Mouse (Mus musculus) 3T3-L1 (cell line): ENCODE results near the gene Rnf168.

ENCODE experiments used
- DNase-seq: peaks from one replicate; pipeline ENCODE4 v3.0.0-alpha.2; 2015; ENCODE audit warnings: low read depth, low spot score

Rnf168 gene

DNA sequence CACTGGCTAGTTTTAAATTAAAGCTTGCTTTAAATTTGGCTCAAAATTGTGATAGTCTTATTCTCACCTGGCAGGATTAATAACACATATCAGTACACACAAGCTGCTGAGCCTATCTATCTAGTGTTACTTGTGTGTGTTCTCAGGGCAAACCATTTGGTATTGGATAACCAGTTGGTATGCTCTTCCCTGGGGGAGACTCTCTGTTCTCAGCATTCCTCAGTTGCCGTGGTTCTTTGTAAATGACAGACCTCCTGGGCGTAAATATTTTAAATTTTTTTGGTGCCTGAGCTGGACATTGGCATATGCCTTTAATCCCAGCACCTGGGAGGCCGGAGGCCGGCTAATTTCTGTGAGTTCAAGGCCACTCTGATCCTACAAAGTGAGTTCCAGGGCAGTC, 35.6 kb downstream of the Rnf168 start:
- DNase-seq = peak; percentile 41

DNA sequence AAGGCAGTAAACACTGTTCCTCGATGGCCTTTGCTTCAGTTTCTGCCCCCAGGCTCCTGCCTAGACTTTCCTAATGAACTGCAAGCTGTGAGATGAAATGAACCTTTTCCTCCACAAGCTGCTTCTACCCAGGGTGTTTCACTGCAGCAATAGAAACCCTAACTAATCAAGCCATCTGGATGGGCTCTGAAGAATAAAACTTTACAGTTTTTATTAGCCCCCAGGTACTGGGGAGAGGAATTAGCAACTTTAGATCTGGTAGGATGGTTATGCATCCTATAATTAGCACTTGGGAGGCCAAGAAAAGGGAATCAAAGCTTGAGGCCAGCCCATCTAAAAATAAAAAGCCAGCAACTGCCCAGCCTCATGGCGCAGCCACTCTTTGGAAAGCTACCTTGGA, 39.3 kb downstream of the Rnf168 start:
- no peak for DNase-seq

DNA sequence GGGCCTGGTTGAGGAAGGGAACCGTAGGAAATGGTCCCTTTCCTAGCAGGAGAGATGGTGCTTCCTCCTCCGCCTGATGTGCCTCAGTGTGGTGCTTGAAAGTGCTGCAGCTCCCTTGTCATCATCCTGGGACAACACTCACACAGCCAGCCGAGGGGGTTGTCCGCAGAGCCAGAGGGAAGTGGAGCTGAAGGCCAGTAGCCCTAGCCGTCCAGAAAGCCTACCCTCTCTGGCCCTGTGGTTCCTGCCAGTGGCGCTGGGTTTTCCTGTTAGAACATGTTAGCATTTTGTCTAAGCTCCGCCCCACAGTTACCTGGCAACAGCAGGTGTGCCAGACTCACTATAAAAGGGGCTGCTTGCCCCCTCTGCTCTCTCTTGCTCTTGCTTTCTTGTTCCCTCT, 46.7 kb downstream of the Rnf168 start:
- DNase-seq = no peak

DNA sequence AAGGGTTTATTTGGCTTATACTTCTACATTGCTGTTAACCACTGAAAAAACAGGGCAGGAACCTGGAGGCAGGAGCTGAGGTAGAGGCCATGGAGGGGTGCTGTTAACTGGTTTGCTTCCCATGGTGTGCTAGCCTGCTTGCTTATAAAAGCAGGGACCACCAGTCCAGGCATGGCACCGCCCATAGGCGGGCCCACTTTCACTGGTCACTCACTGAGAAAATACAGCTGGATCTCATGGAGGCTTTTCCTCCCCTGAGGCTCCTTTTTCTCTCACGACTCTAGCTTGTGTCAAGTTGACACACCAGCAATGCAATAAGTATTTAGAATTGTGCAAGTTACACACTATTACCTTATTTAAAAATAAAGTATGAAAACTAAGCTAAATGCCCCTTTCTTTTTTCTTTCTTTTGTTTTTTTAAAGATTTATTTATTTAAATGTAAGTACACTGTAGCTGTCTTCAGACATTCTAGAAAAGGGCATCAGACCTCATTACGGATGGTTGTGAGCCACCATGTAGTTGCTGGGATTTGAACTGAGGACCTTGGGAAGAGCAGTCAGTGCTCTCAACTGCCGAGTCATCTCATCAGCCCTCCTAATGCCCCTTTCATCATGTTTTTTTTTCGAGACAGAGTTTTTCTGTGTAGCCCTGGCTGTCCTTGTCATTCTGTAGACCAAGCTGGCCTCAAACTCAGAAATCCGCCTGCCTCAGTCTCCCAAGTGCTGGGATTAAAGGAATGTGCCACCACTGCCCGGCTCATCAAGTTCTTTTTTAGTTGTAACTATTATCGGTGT, 53.8 kb downstream of the Rnf168 start:
- no peak for DNase-seq

DNA sequence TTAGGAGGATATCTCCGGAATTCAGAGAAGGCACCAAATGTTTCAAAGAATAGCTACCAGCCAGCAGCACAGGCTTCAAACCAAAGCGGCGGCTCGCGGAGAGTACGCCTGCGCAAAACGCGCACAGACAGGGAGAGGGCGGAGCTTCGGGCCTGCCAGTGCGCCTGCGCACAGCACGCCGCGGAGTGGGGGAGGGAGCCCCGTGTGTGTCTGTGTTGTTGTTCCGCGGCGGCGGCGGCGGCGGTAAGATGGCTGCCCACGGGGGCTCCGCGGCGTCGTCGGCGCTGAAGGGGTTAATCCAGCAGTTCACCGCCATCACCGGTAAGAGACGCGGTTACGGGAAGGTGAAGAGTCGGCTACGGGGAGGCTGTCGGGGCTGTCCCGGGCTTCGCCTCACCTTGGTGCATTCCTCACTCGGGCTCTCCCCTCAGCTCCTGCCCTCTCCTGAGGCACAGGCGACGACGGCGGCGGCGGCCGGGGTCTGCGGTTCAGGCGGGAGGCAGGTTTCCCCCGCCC, 54.8 kb downstream of the Rnf168 start, which contains the start of gene Ubxn7:
Ubxn7 (plus strand) TSS at position 218 of the 516 bp plus-strand sequence.
- DNase-seq = peak; percentile 96

DNA sequence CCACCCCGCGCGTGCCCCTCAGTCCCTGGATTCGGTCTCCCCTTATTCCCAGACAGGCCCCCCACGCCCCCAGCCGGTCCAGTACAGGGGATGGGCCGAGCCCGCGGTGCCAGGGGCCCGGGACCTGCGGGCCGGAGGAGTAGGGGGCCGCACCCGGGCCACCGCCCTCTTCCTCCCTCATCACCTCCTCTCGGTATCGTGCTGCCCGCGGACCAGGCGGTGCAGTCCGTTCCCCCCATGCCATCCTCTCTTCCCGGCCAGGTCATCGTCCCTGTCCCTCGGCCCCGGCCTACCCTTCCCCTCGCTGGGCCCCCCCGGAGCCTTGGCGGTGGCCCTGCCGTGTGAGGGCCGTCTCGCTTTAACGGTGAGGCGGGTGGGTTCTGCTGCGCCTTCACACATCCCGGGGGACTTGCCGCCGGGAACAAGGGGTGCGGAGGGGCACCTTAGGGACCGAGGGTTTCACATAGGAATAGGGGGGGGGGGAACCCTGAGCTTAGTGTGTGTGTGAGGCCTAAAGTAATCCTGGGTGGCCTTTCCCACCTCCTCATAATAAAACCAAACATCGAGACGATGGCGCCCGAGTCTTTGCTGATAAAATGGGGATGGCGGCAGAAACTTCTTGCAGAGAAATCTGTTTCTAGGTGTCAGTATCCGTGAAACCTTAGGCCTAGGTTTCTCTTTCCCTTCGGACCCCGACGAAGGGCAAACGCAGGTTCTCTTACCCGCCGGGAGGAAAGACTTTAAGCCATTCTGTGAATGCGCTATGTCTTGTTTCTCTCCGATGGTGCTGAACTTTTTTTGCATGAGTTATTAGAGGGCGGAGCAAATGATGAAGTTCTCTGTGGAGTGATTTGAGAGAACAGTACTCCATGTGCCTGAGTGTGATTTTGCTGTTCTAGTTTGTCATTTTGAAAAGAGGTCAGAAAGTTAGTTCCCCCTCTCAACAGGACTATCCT, 55.6 kb downstream of the Rnf168 start:
- peak; percentile 87 for DNase-seq

DNA sequence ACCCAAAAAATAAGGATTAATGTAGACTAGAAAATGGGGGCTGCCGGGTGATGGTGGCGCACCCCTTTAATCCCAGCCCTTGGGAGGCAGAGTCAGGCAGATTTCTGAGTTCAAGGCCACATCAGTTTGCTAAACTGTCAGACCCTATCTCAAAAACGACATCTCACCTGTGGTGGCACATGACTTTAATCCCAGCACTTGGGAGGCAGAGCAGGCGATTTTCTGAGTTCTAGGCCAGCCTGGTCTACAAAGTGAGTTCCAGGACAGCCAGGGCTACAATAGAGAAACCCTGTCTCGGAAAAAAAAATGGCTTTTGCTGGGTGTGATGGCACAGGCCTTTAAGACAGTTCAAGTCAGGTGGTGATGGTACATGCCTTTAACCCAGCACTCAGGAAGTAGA, 57.9 kb downstream of the Rnf168 start:
- no peak for DNase-seq

DNA sequence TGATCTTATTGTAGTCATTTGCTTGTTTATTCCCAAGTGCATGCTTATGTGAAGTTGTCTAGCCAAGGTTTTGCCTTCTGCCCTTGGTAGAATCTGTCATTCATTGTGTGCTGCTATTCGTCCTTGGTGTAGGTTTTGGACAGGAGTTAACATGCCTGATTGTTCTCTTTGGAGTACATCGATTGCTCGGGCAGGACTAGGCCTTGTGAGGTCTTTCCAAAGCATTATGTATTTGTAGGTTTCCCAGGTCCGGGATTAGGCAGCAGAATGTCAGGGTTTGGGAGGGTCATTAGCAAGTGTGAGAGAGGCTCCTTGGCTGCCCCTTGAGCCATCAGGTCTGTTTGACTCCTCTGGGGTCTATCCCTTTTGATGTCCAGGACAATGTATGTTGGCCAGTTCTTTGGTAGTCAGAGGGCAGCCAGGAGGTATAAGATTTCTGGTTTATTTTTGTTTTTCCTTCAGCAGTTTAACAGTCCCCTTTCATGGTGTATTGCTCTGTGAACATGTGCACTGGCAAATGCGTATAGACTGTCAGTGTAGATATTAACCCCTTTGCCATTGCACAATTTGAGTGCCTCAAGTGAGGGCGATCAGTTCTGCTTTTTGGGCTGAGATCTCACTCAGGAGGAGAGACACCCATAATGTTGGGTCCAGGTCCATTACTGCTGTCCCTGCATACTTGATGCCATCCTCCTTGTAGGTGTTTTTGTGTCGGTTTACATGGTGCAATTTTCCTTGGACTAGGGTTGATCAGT, 58.9 kb downstream of the Rnf168 start:
- DNase-seq = no peak

DNA sequence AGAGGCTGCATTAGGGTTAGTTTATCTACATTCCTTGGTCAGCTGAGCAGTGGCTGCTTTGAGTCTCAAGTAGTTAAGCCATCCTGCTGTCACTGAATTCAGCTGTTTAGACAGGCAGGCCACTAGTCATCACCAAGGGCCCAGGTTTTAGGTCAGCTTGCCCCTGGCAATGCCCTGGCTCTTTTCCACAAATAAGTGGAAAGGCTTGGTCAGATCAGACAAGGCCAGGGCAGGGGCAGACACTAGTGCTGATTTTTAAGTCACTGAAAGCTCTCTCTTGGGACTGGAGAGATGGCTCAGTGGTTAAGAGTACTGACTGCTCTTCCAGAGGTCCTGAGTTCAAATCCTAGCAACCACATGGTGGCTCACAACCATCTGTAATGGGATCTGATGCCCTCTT, 59.7 kb downstream of the Rnf168 start:
- DNase-seq = peak; percentile 39

DNA sequence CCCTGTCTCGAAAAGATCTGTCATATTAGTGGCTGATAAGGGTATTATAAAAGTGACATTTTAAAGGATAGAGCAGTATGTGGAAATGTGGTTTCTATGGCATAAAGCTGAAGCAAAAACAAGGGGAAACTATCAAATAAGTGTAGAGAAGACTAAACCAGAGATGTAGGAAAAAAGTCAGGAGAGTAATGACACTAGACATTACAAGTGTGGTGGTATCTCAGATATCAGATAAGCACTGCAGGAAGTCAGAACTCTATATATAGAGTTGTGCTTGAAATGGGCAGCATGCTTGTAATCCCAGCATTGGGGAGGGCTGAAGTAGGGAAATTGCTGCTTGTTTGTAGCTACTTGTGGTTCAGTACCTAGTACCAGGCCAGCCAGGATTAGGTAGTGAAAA, 63.2 kb downstream of the Rnf168 start:
- DNase-seq = no peak

DNA sequence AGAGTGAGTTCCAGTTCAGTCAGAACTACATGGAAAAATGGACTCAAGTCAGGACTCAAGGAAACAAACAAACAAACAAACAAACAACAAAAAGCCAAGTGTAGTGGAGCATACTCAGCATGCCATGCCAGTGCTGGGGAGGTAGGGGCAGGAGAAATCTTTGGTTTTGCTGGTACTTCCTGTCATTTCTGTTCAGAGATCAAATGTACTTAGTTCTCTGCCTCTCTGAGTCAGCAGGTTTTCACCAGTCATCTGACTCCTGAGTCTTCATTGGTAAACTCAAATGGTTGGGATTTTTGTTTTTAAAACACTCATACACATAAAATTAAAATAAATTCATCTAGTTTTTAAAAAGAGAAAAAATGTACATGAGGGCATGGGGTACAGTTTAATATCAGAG, 68.3 kb downstream of the Rnf168 start:
- peak; percentile 59 for DNase-seq

DNA sequence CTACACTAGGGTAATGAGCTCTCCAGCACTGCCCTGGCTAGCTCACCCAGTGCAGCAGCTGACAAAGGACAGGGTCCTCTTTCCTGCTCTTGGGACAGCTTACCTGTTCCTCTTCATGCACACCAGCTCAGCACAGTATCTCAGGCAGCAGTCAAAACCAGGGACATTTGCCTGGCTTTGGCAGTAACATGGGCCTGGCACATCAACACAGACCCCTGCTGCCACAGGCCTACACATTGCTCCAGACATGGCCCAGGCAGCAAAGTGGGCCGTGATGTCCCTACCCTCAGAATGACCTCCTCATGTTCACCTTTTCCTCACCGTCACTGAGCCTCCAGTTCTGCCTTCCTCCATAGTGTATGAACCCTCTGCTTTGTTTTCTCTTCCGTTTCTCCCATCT, 73.5 kb downstream of the Rnf168 start:
- no peak for DNase-seq
